ENCODE assay signal across 21 mouse cellular contexts in the genomic region with DNA sequence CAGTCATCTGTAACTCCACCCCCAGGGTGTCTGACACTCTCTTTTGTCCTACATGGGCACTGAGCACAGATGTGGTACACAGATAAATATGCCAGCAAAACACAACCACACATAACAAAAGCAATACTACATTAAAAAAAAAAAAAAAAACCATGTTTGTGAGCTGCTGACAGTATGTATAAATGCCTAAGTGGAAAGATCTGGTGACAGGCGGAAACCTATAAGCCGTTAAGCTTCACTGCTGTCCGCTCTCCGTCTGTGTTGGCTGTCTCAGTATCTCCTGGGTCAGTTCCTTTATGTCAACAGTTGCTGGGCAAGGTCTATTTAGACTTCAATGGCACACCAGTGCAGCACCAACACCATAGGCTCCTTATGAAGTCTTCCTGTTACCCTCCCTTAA.
DNase-seq lines count a peak whose midpoint lies in the region; ATAC-seq lines count a peak whose summit lies in the region.
"Had no signal": no experiment of that assay in that cellular context is flagged by ENCODE, and none has a peak within 500 bp of the region (broad histone marks: within the 10 kb centered on the region; RNA-seq: fewer than 3 reads in every experiment).

No protein-coding gene starts in this region.

- no peak overlapping the region for H3K9ac ChIP-seq in heart, embryonic 12.5 days
- H3K9ac ChIP-seq in kidney, embryonic 16.5 days (replicated peaks; ENCODE audit: low read length) = no peak overlapping the region
- H3K9ac ChIP-seq: heart, embryonic 13.5 days; hindbrain, embryonic 15.5 days had no signal

- no peak for ATAC-seq in heart, embryonic 12.5 days (ENCODE audit: insufficient number of reproducible peaks, low FRiP score)
- ATAC-seq in kidney, embryonic 16.5 days (ENCODE audit: low FRiP score, low TSS enrichment) = peak; percentile 62; the same call in 1 of the 2 replicates
- ATAC-seq in inflammation-experienced regulatory T-cells, adult 6 months = peak; percentile 29
- ATAC-seq: forebrain, embryonic 14.5 days had no signal

- H3K9me3 ChIP-seq in heart, embryonic 12.5 days (replicated peaks) = no peaks in the 10 kb centered on the region
- H3K9me3 ChIP-seq in kidney, embryonic 16.5 days (ENCODE audit: low read length) = no peaks in the 10 kb centered on the region
- H3K9me3 ChIP-seq: forebrain, embryonic 10.5 days; heart, embryonic 13.5 days; hindbrain, embryonic 15.5 days had no signal

- 39% methylated on average over 4 of the region's 4 CpGs for WGBS in heart, embryonic 12.5 days
- 36% methylated on average over 4 of the region's 4 CpGs for WGBS in kidney, embryonic 16.5 days

- no peak overlapping the region for H3K4me2 ChIP-seq in heart, embryonic 12.5 days
- H3K4me2 ChIP-seq in kidney, embryonic 16.5 days (replicated peaks; ENCODE audit: low read depth, low read length) = no peak overlapping the region
- H3K4me2 ChIP-seq: heart, embryonic 13.5 days; hindbrain, embryonic 15.5 days had no signal

- H3K4me3 ChIP-seq in heart, embryonic 12.5 days = no peak overlapping the region
- no peak overlapping the region for H3K4me3 ChIP-seq in kidney, embryonic 16.5 days (ENCODE audit: low read length)
- H3K4me3 ChIP-seq: erythroblast, embryonic 14.5 days; forebrain, embryonic 10.5 days; heart, adult 2 months; heart, embryonic 13.5 days; hindbrain, embryonic 15.5 days had no signal

- peak; percentile 36 for DNase-seq in heart, adult 11 months
- DNase-seq in kidney, adult 9 months = no peak
- DNase-seq in yolk sac, embryonic 10.5 days (ENCODE audit: low spot score) = peak; percentile 26
- no peak for DNase-seq in frontal cortex, adult 2 months (ENCODE audit: extremely low spot score in 1 of 2, low spot score in 1 of 2)
- DNase-seq: adrenal gland, adult 2 months; adrenal gland, postnatal 25 days; B cell, adult 2 months; cerebellum, adult 18-20 months; cerebellum, adult 9-11 months; cerebellum, postnatal 36 days; gastrocnemius, postnatal 36 days; heart, adult 2 months; heart, postnatal 36 days had no signal

- peaks cover 25% of the 10 kb centered on the region for H3K4me1 ChIP-seq in heart, embryonic 12.5 days (replicated peaks)
- peaks cover 29% of the 10 kb centered on the region for H3K4me1 ChIP-seq in kidney, embryonic 16.5 days (ENCODE audit: insufficient read depth, low read length)
- H3K4me1 ChIP-seq: hindbrain, embryonic 15.5 days had no signal

- no peaks in the 10 kb centered on the region for H3K27me3 ChIP-seq in heart, embryonic 12.5 days (replicated peaks)
- H3K27me3 ChIP-seq in kidney, embryonic 16.5 days (ENCODE audit: insufficient read depth, low read length) = no peaks in the 10 kb centered on the region
- H3K27me3 ChIP-seq: heart, embryonic 13.5 days; hindbrain, embryonic 15.5 days had no signal

- no peak overlapping the region for H3K27ac ChIP-seq in heart, embryonic 12.5 days (ENCODE audit: poor library complexity, severe bottlenecking)
- no peak overlapping the region for H3K27ac ChIP-seq in kidney, embryonic 16.5 days (ENCODE audit: low read length)
- H3K27ac ChIP-seq: forebrain, embryonic 10.5 days; heart, adult 2 months; hindbrain, embryonic 15.5 days had no signal

- H3K36me3 ChIP-seq in heart, embryonic 12.5 days = peaks cover 15% of the 10 kb centered on the region
- H3K36me3 ChIP-seq in kidney, embryonic 16.5 days (ENCODE audit: insufficient read depth, low read length) = peaks cover 5% of the 10 kb centered on the region; the same call in 1 of the 2 replicates
- H3K36me3 ChIP-seq: forebrain, embryonic 10.5 days; hindbrain, embryonic 15.5 days had no signal

Comparison
In these comparisons a context has a peak if more than half of its experiments do, and no peak if none do; other contexts are left out.
1. DNase-seq: peak in heart, adult 11 months (single experiment) and yolk sac, embryonic 10.5 days (single experiment); none in kidney, adult 9 months (single experiment) and frontal cortex, adult 2 months (0 of 2).